Mouse (Mus musculus) megakaryocyte, adult 5-6 weeks (primary cell): ENCODE measurements around the gene Rnf38. TPM values are rescaled to one million over a fixed set of nuclear protein-coding genes. Genes with fewer than 3 reads are reported as not detected.

Experiments used
- ATAC-seq: 2 replicates; pipeline ENCODE4 v1.8.0; 2016; ENCODE audit warnings: mild to moderate bottlenecking, inconsistent platforms; ENCODE audit not compliant: poor library complexity, severe bottlenecking
- total RNA-seq, 2 experiments: library from RNA; stranded (forward) in 1 of 2; stranded (reverse) in 1 of 2; fragments of 153-499, 151-499 nt in 1 of 2; fragments of 221-1000, 200-1000 nt in 1 of 2; gene quantifications; 2 replicates each; pipeline versions ENCODE4 v1.2.3 to v1.2.4; 2015 to 2017

Rnf38 gene
- total RNA-seq (2015), result 166 and 192 TPM in 2 replicates
- total RNA-seq (2017), result 58.9 and 66.4 TPM in 2 replicates

DNA sequence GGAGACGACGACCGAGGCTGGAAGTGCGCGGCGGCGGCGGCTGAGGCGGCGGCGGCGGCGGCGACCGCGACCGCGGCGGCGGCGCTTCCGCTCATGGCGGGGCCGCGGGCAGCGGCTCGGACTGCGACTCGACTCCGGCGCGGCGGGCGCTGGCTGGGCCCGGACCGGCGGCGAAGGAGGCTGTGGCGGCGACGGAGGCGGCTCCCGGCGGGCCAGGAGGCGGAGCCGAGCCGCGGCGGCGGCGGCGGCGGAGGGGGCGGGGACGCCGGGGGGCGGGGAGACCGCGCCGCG is at the start of gene Rnf38:
Gene Rnf38 (minus strand): TSS at position 77 of the 291 bp plus-strand sequence.
- no peak for ATAC-seq

DNA sequence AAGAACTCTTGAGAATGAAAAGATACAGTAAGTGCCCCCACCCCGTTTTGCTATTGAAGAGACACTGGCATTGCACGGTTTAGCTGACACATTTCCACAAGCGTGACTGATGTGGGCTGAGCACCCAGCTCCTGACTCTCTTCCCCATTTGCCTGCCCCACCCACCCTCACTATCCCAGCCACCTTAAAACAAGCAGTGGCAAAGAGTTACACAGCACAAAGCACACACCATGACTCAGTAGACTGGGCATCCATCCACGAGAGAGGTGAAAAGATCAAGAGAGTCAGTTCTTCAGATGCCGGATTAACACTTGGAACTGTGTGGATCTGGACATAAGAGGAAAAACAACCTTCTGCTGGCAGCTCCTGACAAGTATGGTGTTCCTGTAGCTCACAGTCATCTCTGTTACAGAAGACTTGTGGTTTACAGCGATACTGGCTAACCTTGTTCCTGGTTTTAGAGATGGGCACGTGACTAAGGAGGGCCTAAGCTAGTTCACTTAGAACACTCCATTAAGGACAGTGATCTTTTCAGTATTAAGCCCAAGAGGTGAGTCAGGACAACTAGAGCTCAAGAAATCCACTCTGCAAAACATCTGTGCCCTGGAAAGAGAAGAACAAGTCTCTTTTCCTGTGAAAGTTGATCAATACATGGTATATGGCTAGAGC is 48.1 kb upstream of the Rnf38 start:
- peak; percentile 57 for ATAC-seq

DNA sequence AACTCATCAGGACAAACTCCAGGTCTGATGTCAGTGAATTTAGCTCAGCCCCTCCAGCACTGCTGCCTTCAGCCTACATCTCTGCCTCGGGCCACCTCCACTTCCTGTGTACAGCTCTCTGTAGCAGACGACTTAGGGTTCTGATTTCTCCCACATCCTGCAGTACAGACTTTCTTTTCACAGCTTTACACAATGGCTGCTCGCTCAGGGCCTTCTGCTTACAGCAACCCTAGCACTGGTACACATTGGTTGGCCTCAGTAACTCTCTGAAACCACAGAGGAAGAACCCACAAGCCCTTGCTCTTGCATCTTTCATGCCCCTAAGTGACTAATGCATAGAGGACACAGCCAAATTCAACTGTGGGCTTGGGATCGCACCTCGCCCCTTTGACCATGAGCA is 37.5 kb upstream of the Rnf38 start:
- peak; percentile 71 for ATAC-seq

DNA sequence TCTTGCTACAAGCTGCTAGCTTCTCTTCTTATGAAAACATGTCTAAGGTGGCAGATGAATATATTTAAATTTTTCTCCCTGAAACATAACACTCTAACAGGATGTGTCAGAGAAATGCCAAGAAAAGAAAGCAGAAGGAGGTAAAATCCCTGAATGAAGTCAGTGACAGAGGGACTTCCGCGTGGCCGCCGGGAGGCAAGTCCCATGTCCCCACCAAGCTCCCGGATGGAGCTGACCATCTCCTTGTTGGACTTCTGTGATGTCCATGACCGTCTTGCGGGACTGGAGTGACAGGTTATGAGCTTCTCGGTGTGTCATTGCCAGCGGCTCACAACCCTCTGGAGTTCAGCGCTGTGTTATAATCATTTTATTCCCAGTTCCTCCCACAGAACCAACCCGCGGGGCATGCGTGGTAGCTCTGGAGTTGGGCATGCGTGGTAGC is 35.8 kb upstream of the Rnf38 start:
- ATAC-seq, result no peak

- ATAC-seq, result no peak
These were observed 33.8 kb upstream of the Rnf38 start for GRCm38 (mm10) chr4:44267437-44267836.

- ATAC-seq, result no peak
These were observed 31.9 kb upstream of the Rnf38 start for GRCm38 (mm10) chr4:44265500-44265899.

DNA sequence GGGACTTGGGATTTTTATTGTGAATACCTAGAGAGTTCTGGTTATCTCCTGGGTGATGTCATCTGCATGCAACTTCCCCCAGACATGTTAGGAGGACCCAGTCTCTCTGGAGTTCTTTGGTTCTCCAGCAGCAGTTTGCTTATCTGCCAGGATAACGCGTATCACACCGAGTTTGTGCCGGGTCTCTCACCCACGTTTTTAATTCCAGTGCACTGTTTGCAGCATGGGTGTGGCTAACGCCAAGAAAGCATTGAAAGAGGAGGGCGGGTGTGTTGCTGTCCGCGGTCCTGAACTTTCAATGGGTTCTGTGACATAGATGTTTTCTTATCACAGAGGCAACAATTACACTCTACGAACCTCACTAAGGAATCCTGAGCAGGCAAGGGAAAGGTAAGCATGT is 26.7 kb upstream of the Rnf38 start:
- no peak for ATAC-seq

DNA sequence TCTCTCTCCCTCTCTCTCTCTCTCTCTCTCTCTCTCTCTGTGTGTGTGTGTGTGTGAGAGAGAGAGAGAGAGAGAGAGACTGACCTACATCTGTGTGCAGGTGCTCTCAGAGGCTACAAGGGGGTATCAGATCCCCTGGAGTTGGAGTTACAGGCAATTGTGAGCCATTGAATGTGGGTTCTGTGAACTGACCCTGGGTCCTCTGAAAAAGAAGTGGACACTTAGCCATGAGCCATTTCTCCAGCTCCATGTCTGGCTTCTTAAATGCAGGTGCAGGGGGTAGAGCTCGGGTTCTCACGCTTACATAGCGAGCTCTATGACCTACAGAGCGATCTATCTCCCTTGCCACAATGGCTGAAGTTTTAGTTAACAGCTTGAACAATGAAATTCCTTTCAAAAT is 25.5 kb upstream of the Rnf38 start:
- no peak for ATAC-seq

DNA sequence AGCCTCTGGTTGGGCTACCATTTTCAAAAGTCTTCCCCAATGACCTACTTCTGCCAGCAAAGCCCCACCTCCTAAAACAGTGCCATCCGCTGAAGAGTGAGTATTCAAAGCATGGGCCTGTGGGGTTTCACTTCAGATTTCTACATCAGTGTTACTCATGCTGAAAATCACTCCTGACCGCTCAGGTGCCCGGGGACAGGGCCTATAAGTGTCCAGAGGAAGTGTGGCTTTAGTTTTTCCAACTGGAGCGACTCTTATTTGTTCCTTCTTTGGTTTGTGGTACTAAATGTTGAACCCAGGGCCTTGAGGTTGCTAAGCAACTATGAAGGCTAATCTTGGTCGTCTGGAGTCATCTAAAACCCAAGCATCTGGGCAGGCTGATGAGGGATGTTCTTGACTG is 21.0 kb upstream of the Rnf38 start:
- ATAC-seq, result no peak

GRCm38 (mm10) chr4:44253191-44253590 is 19.6 kb upstream of the Rnf38 start:
- no peak for ATAC-seq

DNA sequence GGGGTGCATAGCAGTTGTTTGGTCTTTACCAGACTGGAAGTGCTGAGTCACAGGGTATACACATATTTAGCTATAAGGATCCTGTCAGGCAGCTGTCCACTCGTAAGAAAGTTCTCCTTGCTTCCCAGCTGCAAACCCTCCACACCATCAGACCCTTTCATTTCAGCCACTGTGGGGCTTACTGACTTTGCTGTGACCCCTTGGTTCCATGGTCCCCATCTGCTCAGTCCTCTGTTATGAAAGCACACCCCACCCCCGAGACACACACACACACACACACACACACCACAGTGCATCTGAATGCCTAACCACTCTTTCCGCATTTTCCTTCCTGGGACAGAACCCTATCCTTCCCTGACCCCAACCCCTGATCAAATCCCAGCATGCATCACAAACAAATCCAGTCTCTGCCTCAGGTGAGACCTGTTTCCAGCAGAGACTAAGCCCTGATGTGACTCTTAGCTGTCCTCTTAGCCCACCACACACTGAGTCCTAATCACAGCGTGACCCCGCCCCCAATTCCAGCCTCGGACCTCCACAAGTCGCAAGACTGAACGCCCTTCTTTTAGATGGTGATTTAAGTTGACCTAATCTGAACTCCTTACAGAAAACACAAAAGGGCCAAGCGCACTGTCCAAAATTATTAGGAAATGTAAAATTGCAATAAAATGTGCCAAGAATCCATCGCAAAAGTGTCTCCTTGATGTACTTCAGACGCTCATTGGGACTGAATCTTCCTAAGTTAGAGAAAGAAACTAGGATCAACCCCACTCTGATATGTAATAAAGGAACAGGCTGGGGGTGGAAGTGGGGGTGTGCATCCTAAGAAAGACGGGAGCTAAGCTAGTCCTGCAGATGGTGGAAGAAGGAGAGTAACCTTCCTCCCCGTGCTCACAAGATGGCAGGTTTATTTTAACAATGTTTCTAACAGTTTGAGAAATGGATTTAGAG is 18.7 kb upstream of the Rnf38 start:
- ATAC-seq, result no peak

DNA sequence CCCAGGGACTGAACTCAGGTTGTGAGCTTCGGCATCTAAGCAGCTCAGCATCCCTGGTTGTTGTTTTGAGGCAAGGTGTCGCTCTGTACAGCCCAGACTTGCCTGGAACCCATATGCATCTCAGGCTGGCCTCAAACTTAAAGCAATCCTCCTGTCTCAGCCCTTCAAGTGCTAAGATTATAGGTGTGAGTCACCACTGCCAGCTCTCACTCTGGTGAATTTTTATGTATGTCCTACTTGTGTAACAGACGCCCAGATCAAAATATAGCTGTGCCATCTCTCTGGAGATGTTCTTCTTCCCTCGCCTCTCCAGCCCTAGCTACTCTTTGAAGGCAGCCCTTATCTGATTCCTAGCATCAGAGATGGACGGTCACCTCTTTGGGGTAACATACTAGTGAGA is 17.9 kb upstream of the Rnf38 start:
- no peak for ATAC-seq

DNA sequence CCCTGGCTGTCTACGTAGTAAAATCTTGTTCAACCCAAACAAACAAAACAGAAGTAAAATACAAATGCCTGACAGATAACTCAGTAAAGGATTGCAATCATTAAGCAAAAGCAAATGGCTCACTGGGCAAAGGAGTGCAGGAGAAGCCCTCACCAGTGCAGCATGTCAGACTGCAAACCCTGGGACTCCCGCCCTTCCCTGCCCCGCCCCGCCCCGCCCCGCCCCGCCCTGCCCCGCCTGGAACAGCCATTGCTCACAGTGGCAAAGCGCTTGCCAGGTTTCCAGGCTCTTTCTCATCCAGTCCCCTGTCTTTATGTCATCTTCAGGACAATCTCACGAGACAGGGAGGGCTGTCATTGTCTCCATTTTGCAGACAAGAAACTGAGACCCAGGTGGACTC is 16.1 kb upstream of the Rnf38 start:
- ATAC-seq, result no peak

GRCm38 (mm10) chr4:44247051-44247939 is 13.7 kb upstream of the Rnf38 start:
- no peak for ATAC-seq

DNA sequence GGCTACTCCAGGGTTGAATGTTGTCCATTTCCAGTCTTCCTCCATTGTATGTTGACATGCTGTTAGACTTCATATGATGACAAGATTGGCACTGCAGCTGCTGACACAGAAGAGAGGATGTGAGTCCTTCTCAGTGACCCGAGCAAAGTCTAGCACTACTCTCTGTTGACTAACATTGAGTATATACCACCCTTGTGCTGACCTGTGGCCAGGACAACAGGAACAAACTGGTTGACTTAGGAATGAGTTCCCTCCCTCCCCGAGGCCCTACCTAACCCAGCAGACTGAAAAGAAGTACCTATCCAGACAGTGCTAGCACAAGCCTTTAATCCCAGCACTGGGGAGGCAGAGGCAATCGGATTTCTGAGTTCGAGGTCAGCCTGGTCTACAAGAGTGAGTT is 12.7 kb upstream of the Rnf38 start:
- no peak for ATAC-seq

DNA sequence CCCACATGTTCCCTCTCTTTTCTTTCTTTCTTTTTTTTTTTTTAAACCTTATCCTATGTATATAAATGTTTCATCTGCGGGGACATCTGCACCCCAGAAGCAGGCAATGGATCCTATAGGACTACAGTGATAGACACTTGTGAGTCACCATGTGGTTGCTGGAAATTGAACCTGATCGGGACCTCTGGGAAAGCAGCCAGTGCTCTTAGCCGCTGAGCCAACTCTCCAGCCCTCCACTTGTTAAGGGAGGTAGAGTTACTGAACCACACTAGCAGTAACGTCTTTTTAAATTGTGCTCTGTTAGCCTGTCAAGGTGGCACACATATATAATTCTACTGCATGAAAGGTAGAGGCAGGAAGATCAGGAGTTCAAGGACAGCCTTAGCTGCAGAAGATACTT is 8.0 kb upstream of the Rnf38 start:
- ATAC-seq, result no peak

DNA sequence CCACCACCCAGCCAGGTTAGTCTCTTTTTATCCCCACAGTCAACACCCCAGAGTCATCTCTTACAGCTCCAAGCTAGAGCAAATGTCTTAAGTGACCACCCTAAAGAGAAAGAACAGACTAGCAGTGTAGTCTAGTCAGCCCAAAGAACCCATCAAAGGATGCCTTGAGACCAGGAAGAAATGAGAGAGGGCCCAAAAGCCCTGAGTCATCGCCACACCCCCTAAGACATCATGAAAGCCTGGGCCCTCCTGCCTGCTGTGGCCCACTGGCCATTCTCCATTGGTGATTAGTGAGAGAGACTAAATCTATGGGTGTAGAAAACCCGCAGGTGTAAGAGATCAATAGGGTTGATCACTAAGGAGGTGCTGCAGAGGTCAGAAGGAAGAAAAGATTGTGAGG is 2.4 kb upstream of the Rnf38 start:
- no peak for ATAC-seq

DNA sequence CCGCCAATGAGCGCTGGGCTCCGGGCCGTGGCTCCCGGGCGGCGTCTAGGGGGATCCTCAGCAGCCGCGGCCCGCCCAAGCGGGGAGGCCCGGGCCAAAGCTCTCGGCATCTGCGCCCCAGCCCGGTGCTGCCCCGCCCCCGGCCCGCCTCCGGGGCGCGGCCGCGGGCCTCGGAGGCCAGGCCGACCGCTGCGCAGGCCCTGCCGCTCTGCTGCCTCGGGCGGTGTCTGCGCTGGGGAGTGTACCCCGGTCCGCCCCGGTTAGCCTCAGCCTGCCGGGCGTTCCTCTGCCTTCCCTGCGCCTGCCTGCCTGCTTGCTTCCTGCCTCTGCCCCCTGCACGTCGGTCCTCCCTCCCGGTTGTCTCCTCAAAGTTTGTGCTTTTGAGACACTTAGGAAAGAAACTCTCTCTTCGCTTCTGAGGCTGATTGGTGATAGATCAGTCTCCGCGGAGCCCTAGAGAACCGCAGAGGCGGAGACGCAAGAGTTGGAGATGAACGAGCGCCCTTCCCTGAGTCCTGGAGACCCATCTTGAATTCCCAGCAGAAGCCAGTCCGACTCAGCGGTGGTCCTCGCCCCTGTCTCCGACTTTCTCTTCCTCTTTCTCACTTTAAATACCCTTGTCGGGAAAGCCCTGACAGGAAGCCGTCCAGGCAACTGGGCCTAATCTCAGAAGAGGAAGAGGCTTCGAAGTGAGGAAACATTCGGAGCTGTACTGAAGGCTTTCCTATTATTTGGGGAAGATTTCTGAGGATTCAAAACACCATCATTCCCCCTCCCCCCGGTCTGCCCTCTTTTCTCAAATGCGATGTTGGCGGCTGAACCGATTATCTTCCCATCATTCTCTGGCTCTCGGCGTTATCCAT is 646 bp upstream of the Rnf38 start:
- ATAC-seq, result peak; percentile 88

- peak; percentile 8 for ATAC-seq
These were observed 547 bp downstream of the Rnf38 start for GRCm38 (mm10) chr4:44232771-44233712.
